Mouse (Mus musculus): Measurements from ENCODE around the gene Smap2. TPM values are rescaled to one million over a fixed set of nuclear protein-coding genes. Genes with fewer than 3 reads are reported as not detected.

The Smap2 gene
- polyA plus RNA-seq, 1 experiment from 2014 or later = 14.8 TPM

GRCm38 (mm10) chr4:121029632-121030031 lies 12.6 kb upstream of the Smap2 start:
- no peak overlapping the region for H3K9ac ChIP-seq (ENCODE audit: low read length)
- H3K36me3 ChIP-seq (ENCODE audit: control insufficient read depth, insufficient read depth, low read length) = no peaks in the 10 kb centered on the region
- no peaks in the 10 kb centered on the region for H3K9me3 ChIP-seq (ENCODE audit: control insufficient read depth, low read length)
- H3K4me2 ChIP-seq (ENCODE audit: low read length) = no peak overlapping the region
- no peak overlapping the region for H3K27ac ChIP-seq (replicated peaks in 1 of 2; ENCODE audit: control insufficient read depth in 1 of 2, insufficient read depth in 1 of 2, low read depth in 2 of 2, low read length in 2 of 2)
- H3K27me3 ChIP-seq (ENCODE audit: control insufficient read depth, insufficient read depth, low read length) = no peaks in the 10 kb centered on the region
- H3K4me3 ChIP-seq (ENCODE audit: control insufficient read depth in 1 of 2, insufficient read depth in 1 of 2, low read depth in 1 of 2, low read length in 2 of 2) = no peak overlapping the region
- H3K4me1 ChIP-seq (ENCODE audit: control insufficient read depth in 2 of 2, insufficient read depth in 2 of 2, low read length in 2 of 2) = no peaks in the 10 kb centered on the region
- ATAC-seq (ENCODE audit: insufficient number of reproducible peaks, insufficient read depth, low FRiP score, low read depth) = no peak
- WGBS = 70% methylated on average over 3 of the region's 3 CpGs

DNA sequence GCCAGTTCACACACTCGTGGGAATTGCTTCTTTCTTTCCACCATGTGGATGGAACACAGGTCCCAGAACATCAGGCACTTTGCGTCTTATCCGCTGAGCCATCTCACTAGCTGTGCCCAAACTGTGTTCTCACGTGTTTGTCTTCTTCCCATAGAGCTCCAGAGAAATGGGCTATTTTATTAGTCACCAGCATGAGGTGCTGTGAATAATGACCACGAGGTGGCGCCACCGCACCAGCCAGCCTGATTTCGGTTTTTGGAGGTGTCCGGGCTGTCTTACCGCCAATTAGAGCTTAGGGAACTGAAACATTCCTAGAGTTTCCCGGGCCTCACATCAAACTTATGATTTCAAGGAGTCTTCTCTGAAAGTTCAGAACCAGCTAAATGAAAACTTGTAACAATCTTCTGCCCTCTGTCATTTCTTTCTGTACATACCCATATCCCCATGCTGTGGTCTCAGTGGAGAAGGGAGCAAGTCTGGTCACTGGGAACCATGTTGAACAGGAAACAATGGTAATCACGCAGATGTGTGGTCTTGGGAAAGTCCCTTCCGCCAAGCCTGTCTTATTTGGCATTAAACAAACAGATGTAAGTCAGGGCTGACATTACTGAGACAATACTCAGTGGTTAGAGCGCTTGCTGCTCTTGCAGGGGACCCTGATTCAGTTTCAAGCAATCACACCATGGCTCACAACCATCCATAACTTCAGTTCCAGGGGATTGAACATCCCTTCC lies 11.8 kb upstream of the Smap2 start:
- no peak overlapping the region for H3K9ac ChIP-seq (ENCODE audit: low read length)
- no peaks in the 10 kb centered on the region for H3K27me3 ChIP-seq (ENCODE audit: control insufficient read depth, insufficient read depth, low read length)
- no peak overlapping the region for H3K27ac ChIP-seq (replicated peaks in 1 of 2; ENCODE audit: control insufficient read depth in 1 of 2, insufficient read depth in 1 of 2, low read depth in 2 of 2, low read length in 2 of 2)
- H3K36me3 ChIP-seq (ENCODE audit: control insufficient read depth, insufficient read depth, low read length) = no peaks in the 10 kb centered on the region
- H3K4me2 ChIP-seq (ENCODE audit: low read length) = no peak overlapping the region
- H3K4me3 ChIP-seq (ENCODE audit: control insufficient read depth in 1 of 2, insufficient read depth in 1 of 2, low read depth in 1 of 2, low read length in 2 of 2) = no peak overlapping the region
- H3K9me3 ChIP-seq (ENCODE audit: control insufficient read depth, low read length) = no peaks in the 10 kb centered on the region
- ATAC-seq (ENCODE audit: insufficient number of reproducible peaks, insufficient read depth, low FRiP score, low read depth) = no peak
- WGBS = 28% methylated on average over 14 of the region's 14 CpGs
- H3K4me1 ChIP-seq (ENCODE audit: control insufficient read depth in 2 of 2, insufficient read depth in 2 of 2, low read length in 2 of 2) = no peaks in the 10 kb centered on the region; a peak in 1 of 4 replicates

- Histone ChIP-seq H3K4me3 (ENCODE audit: control insufficient read depth in 1 of 2, insufficient read depth in 1 of 2, low read depth in 1 of 2, low read length in 2 of 2) (no peak overlapping the region), H3K27me3 (ENCODE audit: control insufficient read depth, insufficient read depth, low read length) (no peaks in the 10 kb centered on the region), H3K36me3 (ENCODE audit: control insufficient read depth, insufficient read depth, low read length) (no peaks in the 10 kb centered on the region), H3K4me2 (ENCODE audit: low read length) (no peak overlapping the region), H3K9me3 (ENCODE audit: control insufficient read depth, low read length) (no peaks in the 10 kb centered on the region), H3K9ac (ENCODE audit: low read length) (no peak overlapping the region), H3K27ac (replicated peaks in 1 of 2; ENCODE audit: control insufficient read depth in 1 of 2, insufficient read depth in 1 of 2, low read depth in 2 of 2, low read length in 2 of 2) (no peak overlapping the region), H3K4me1 (ENCODE audit: control insufficient read depth in 2 of 2, insufficient read depth in 2 of 2, low read length in 2 of 2) (no peaks in the 10 kb centered on the region; a peak in 1 of 4 replicates)
- 68% methylated on average over 1 of the region's 1 CpGs for WGBS
- ATAC-seq (ENCODE audit: insufficient number of reproducible peaks, insufficient read depth, low FRiP score, low read depth) = no peak
Observed at GRCm38 (mm10) chr4:121028146-121028545, 11.1 kb upstream of the Smap2 start.

- Histone ChIP-seq H3K27ac (replicated peaks in 1 of 2; ENCODE audit: control insufficient read depth in 1 of 2, insufficient read depth in 1 of 2, low read depth in 2 of 2, low read length in 2 of 2) (no peak overlapping the region), H3K4me3 (ENCODE audit: control insufficient read depth in 1 of 2, insufficient read depth in 1 of 2, low read depth in 1 of 2, low read length in 2 of 2) (no peak overlapping the region), H3K4me1 (ENCODE audit: control insufficient read depth in 2 of 2, insufficient read depth in 2 of 2, low read length in 2 of 2) (peaks cover 6 to 7% of the 10 kb centered on the region in 2 experiments), H3K27me3 (ENCODE audit: control insufficient read depth, insufficient read depth, low read length) (no peaks in the 10 kb centered on the region), H3K9ac (ENCODE audit: low read length) (no peak overlapping the region), H3K36me3 (ENCODE audit: control insufficient read depth, insufficient read depth, low read length) (no peaks in the 10 kb centered on the region), H3K9me3 (ENCODE audit: control insufficient read depth, low read length) (no peaks in the 10 kb centered on the region), H3K4me2 (ENCODE audit: low read length) (no peak overlapping the region)
- WGBS = 60% methylated on average over 2 of the region's 2 CpGs
- no peak for ATAC-seq (ENCODE audit: insufficient number of reproducible peaks, insufficient read depth, low FRiP score, low read depth)
Observed at GRCm38 (mm10) chr4:121025681-121026080, 8.6 kb upstream of the Smap2 start.

DNA sequence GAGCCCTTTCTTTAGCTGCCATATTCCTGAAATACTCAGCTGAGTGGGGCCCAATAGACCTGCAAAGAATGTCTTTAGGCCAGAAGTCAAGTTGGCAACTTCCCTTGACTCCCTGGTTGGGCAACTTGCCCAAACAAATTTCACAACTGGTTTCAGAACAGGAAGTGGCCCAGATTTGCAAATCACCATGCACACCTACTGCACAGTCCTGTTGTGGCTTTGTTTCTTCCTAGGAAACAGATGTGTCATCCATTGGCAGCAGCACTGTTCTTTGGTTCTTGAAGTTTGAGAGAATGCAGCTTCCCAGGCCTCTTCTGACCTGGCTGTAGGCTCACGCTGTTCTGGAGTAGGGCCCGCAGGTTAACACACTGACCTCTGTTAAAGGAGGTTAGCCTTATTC lies 6.9 kb upstream of the Smap2 start:
- Histone ChIP-seq H3K9me3 (ENCODE audit: control insufficient read depth, low read length) (no peaks in the 10 kb centered on the region), H3K4me2 (ENCODE audit: low read length) (no peak overlapping the region), H3K9ac (ENCODE audit: low read length) (no peak overlapping the region), H3K4me3 (ENCODE audit: control insufficient read depth in 1 of 2, insufficient read depth in 1 of 2, low read depth in 1 of 2, low read length in 2 of 2) (no peak overlapping the region), H3K27me3 (ENCODE audit: control insufficient read depth, insufficient read depth, low read length) (no peaks in the 10 kb centered on the region), H3K36me3 (ENCODE audit: control insufficient read depth, insufficient read depth, low read length) (no peaks in the 10 kb centered on the region), H3K27ac (replicated peaks in 1 of 2; ENCODE audit: control insufficient read depth in 1 of 2, insufficient read depth in 1 of 2, low read depth in 2 of 2, low read length in 2 of 2) (no peak overlapping the region), H3K4me1 (ENCODE audit: control insufficient read depth in 2 of 2, insufficient read depth in 2 of 2, low read length in 2 of 2) (peaks cover 12 to 20% of the 10 kb centered on the region in 2 experiments)
- 57% methylated on average over 2 of the region's 2 CpGs for WGBS
- ATAC-seq (ENCODE audit: insufficient number of reproducible peaks, insufficient read depth, low FRiP score, low read depth) = no peak

- H3K27ac ChIP-seq (replicated peaks in 1 of 2; ENCODE audit: control insufficient read depth in 1 of 2, insufficient read depth in 1 of 2, low read depth in 2 of 2, low read length in 2 of 2) = no peak overlapping the region
- no peak overlapping the region for H3K9ac ChIP-seq (ENCODE audit: low read length)
- no peak overlapping the region for H3K4me3 ChIP-seq (ENCODE audit: control insufficient read depth in 1 of 2, insufficient read depth in 1 of 2, low read depth in 1 of 2, low read length in 2 of 2)
- H3K4me1 ChIP-seq (ENCODE audit: control insufficient read depth in 2 of 2, insufficient read depth in 2 of 2, low read length in 2 of 2) = peaks cover 12 to 22% of the 10 kb centered on the region in 2 experiments
- no peaks in the 10 kb centered on the region for H3K27me3 ChIP-seq (ENCODE audit: control insufficient read depth, insufficient read depth, low read length)
- WGBS = 84% methylated on average over 7 of the region's 7 CpGs
- no peak for ATAC-seq (ENCODE audit: insufficient number of reproducible peaks, insufficient read depth, low FRiP score, low read depth)
- no peaks in the 10 kb centered on the region for H3K9me3 ChIP-seq (ENCODE audit: control insufficient read depth, low read length)
- no peaks in the 10 kb centered on the region for H3K36me3 ChIP-seq (ENCODE audit: control insufficient read depth, insufficient read depth, low read length)
- no peak overlapping the region for H3K4me2 ChIP-seq (ENCODE audit: low read length)
Observed at GRCm38 (mm10) chr4:121023464-121023863, 6.4 kb upstream of the Smap2 start.

DNA sequence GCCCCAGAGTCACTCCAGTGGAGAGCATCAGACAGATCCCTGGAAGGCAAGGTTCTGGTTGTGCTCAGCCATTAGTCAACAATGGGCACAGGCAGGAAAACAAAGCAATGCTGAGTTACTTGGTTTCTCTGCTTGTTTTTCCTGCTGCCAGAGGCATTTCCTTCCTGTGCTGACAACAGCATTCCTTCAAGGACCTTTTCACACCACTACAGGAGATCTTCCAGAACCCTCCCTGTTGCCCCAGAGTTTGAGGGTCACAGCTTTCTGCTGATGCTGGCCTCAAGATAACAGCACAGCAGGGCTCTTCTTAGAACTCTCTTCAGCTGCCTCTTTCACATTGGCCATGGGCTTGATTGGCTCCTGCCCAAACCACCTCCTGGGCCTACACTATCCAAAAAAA lies 4.9 kb upstream of the Smap2 start:
- H3K9ac ChIP-seq (ENCODE audit: low read length) = no peak overlapping the region
- H3K27me3 ChIP-seq (ENCODE audit: control insufficient read depth, insufficient read depth, low read length) = no peaks in the 10 kb centered on the region
- H3K9me3 ChIP-seq (ENCODE audit: control insufficient read depth, low read length) = no peaks in the 10 kb centered on the region
- no peaks in the 10 kb centered on the region for H3K36me3 ChIP-seq (ENCODE audit: control insufficient read depth, insufficient read depth, low read length)
- peaks cover 12 to 25% of the 10 kb centered on the region in 2 experiments for H3K4me1 ChIP-seq (ENCODE audit: control insufficient read depth in 2 of 2, insufficient read depth in 2 of 2, low read length in 2 of 2)
- no peak overlapping the region for H3K4me2 ChIP-seq (ENCODE audit: low read length)
- H3K27ac ChIP-seq (replicated peaks in 1 of 2; ENCODE audit: control insufficient read depth in 1 of 2, insufficient read depth in 1 of 2, low read depth in 2 of 2, low read length in 2 of 2) = no peak overlapping the region
- no peak overlapping the region for H3K4me3 ChIP-seq (ENCODE audit: control insufficient read depth in 1 of 2, insufficient read depth in 1 of 2, low read depth in 1 of 2, low read length in 2 of 2)
- no peak for ATAC-seq (ENCODE audit: insufficient number of reproducible peaks, insufficient read depth, low FRiP score, low read depth)

Measured in heart, embryonic 14.5 days (tissue).